Mouse (Mus musculus) adrenal gland, adult 18-20 months (tissue): ENCODE measurements around the gene Diras1. TPM values are rescaled to one million over a fixed set of nuclear protein-coding genes. Genes with fewer than 3 reads are reported as not detected.

Experiments used
- DNase-seq, 2 experiments: peaks; one replicate each; pipeline ENCODE4 v3.0.0; 2021 to 2022; ENCODE audit warnings: low spot score in 2 of 2
- total RNA-seq, 2 experiments: library from RNA; stranded (reverse); gene quantifications; 1 replicate in 1 of 2; 2 replicates in 1 of 2; pipeline ENCODE4 v1.2.3; 2021

Diras1 gene
- total RNA-seq, 2 experiments from 2014 or later = 1.7 to 1.8 TPM

DNA sequence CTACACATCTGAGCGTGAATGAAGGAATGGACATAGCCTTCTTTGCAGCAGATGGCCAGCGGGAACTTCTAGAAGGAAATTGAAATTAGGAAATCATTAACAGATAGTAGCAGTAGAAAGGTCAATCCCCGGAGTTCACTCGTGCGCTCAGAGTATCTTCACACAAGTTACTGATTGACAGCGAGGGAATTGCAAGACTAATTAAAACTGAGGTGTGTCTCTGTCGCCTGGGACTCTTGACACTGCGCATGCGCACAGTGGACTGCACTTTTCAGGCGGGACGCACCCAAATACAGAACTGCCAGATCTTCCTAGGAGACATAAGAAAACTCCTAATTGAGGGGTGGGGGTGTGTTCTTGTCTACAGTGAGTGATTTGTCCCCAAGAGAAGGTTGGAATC lies 50.0 kb downstream of the Diras1 start:
- no peak for DNase-seq

DNA sequence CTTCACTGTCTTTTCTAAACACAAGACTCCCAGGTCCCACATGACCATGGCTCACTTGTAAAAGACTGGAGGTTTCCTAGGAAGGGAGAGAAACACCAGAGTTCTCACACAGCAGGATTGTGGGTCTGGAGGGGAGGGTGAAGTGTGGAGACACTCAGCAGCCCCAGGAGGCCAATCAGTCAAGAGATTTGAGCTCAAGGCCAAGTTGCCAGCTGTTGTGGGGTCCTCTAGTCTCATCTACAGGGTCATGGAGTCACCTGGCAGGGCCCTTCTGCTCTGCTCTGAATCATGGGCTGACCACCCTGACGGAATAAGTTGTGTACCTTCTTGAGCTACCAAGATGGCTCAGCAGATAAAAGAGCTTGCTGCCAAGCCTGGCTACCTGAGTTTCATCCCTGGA lies 51.7 kb downstream of the Diras1 start:
- DNase-seq = no peak

DNA sequence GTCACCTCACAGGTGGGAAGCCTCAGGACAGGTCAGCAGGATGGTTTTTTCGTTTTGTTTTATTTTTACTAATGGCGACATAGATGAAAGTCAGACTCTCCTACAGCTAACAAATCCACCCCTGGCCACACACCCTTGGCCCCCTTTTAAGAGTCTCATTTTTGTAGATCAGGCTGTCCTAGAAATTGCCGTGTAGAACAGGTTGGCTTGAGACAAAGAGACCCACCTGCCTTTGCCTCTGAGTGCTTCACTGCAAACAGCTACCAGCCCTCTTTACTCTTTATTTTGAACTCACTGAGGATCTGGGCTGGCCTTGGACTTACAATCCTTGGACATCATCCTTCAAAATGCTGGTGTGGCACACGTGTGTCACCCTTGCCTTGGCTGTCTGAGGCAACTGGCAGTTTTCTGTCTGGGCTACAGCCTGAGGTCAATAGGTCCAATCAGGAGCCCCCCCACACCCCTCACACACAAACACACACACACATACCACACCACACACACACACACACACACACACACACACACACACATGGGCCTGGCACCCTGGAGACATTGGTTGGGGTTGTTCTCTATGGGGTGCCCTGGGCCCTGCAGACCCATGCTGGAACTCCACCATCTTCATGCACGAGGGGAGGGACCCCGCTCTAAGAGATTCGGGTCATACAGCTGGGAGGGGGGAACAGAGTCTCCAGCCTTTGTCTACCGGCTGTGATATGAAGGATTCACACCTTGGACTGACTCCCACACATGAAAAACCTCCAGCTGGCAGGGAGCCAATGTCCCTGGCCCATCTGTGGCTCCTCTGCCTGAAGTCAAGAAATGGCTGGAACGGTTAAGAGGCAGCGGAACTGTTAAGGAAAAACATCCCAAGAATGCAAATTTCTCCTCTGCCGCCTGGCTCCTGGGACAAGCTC lies 53.1 kb downstream of the Diras1 start:
- DNase-seq = peak; percentile 60 to 63

DNA sequence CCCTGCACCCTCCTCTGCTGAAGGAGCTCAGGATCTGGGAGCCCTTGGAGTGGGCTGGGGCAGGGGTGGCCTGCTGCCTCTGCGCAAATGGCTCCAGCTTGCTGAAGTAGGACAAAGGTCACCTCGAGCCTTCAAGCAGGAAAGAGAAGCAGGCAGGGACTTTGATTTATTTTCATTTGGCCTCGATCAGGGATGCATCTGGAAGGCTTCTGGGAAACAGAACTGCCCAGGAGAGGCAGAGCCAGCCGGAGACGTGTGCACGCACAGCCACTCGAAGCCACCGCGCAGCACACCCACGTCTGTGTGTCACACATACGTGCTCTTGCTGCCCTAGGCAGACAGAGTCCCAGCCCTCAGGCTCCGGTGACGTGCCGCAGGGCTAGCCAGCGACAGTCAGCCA lies 53.9 kb downstream of the Diras1 start:
- peak in 1 of 2 experiments; percentile 51 for DNase-seq

DNA sequence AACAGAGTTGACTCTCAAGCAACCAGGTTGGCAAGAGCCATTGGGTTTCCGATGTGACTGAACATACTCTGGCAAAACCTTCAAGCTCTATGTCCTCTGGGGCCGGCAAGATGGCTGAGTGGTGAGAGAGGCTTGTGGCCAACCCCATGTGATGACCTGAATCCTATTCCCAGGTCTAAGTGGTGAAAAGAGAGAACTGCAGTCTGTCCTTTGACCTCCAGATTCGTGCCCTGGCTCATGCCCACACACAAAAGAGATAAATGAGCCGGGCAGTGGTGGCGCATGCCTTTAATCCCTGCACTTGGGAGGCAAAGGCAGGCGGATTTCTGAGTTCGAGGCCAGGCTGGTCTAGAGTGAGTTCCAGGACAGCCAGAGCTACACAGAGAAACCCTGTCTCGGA lies 55.3 kb downstream of the Diras1 start:
- DNase-seq = no peak

Other genes with a start within 250 kb of the Diras1 start
- gene Sf3a2, start 227.5 kb downstream of the Diras1 start, total RNA-seq = 10 to 100 TPM; 47.8 to 50.5 TPM
- 10 to 100 TPM; 69.0 to 87.2 TPM for gene Plekhj1, start 227.0 kb downstream of the Diras1 start, total RNA-seq
- gene Amh, start 220.4 kb downstream of the Diras1 start, total RNA-seq = 1 to 10 TPM in 1 of 2 experiments, under 1 TPM in 1; 0.83 to 1.5 TPM
- gene Jsrp1, start 212.2 kb downstream of the Diras1 start, total RNA-seq = 1 to 10 TPM; 4.0 to 7.3 TPM
- gene Oaz1, start 199.0 kb downstream of the Diras1 start, total RNA-seq = 100 to 1,000 TPM; 903 to 981 TPM
- 1 to 10 TPM; 4.1 to 6.3 TPM for gene Lingo3, start 181.6 kb downstream of the Diras1 start, total RNA-seq
- 10 to 100 TPM; 22.9 to 34.3 TPM for gene Lsm7, start 170.5 kb downstream of the Diras1 start, total RNA-seq
- 10 to 100 TPM; 24.0 to 28.3 TPM for gene Sppl2b, start 170.4 kb downstream of the Diras1 start, total RNA-seq
- under 1 TPM; 0.10 to 0.13 TPM for gene Tmprss9, start 153.8 kb downstream of the Diras1 start, total RNA-seq
- 100 to 1,000 TPM; 208 to 219 TPM for gene Timm13, start 124.7 kb downstream of the Diras1 start, total RNA-seq
- 10 to 100 TPM; 14.1 to 15.2 TPM for gene Lmnb2, start 107.4 kb downstream of the Diras1 start, total RNA-seq
- 10 to 100 TPM; 34.1 to 75.0 TPM for gene Gadd45b, start 95.6 kb downstream of the Diras1 start, total RNA-seq
- gene Gng7, start 10.7 kb downstream of the Diras1 start, total RNA-seq = 10 to 100 TPM in 1 of 2 experiments, 1 to 10 TPM in 1; 7.0 to 11.1 TPM
- 10 to 100 TPM; 25.6 to 44.1 TPM for gene Slc39a3, start 11.8 kb upstream of the Diras1 start, total RNA-seq
- 100 to 1,000 TPM; 220 to 229 TPM for gene Sgta, start 34.5 kb upstream of the Diras1 start, total RNA-seq
- gene Thop1, start 44.4 kb upstream of the Diras1 start, total RNA-seq = 10 to 100 TPM; 34.0 to 64.4 TPM
- 1 to 10 TPM in 1 of 2 experiments, under 1 TPM in 1; 0.93 to 1.3 TPM for gene Creb3l3, start 73.2 kb upstream of the Diras1 start, total RNA-seq
- gene Map2k2, start 80.3 kb upstream of the Diras1 start, total RNA-seq = 100 to 1,000 TPM; 165 to 179 TPM
- gene Zbtb7a, start 109.6 kb upstream of the Diras1 start, total RNA-seq = 10 to 100 TPM; 65.3 to 84.8 TPM
- 10 to 100 TPM; 27.3 to 29.7 TPM for gene Pias4, start 142.3 kb upstream of the Diras1 start, total RNA-seq
- 1,000 to 10,000 TPM; 1,443 to 1,598 TPM for gene Eef2, start 151.0 kb upstream of the Diras1 start, total RNA-seq
- gene Dapk3, start 157.3 kb upstream of the Diras1 start, total RNA-seq = 10 to 100 TPM; 63.4 to 74.2 TPM
- gene 4930442H23Rik, start 158.2 kb upstream of the Diras1 start, total RNA-seq = not detected
- gene Nmrk2, start 176.4 kb upstream of the Diras1 start, total RNA-seq = not detected
- 1 to 10 TPM; 2.7 to 3.5 TPM for gene Atcay, start 205.2 kb upstream of the Diras1 start, total RNA-seq
- gene Zfr2, start 207.5 kb upstream of the Diras1 start, total RNA-seq = 10 to 100 TPM; 16.2 to 17.6 TPM
- 1 to 10 TPM in 1 of 2 experiments, under 1 TPM in 1; 0.76 to 1.7 TPM for gene Matk, start 227.3 kb upstream of the Diras1 start, total RNA-seq
- gene Mrpl54, start 241.3 kb upstream of the Diras1 start, total RNA-seq = 100 to 1,000 TPM; 105 to 111 TPM
- 100 to 1,000 TPM; 104 to 123 TPM for gene Apba3, start 241.3 kb upstream of the Diras1 start, total RNA-seq